Mouse (Mus musculus) midbrain, embryonic 13.5 days (tissue): ENCODE data around the gene Bcl2l14. TPM values are rescaled to one million over a fixed set of nuclear protein-coding genes. Genes with fewer than 3 reads are reported as not detected.

Experiments
- ATAC-seq: fragments of 200-750 bp; cut with Nextera tagmentation; 2 replicates; pipeline ENCODE4 v1.8.0; 2017; ENCODE audit warnings: mild to moderate bottlenecking, moderate TSS enrichment, moderate library complexity
- H3K27ac ChIP-seq: fragments of 300-500 bp; sonication (generic); 2 replicates; pipeline ENCODE4 v1.5.1; 2015; ENCODE audit warnings: inconsistent platforms, mild to moderate bottlenecking, moderate library complexity
- H3K27me3 ChIP-seq: fragments of 300-500 bp; sonication (generic); 2 replicates; pipeline ENCODE4 v1.6.1; 2015; ENCODE audit warnings: mild to moderate bottlenecking, inconsistent platforms
- H3K36me3 ChIP-seq: fragments of 300-500 bp; sonication (generic); 2 replicates; pipeline ENCODE4 v1.6.1; 2015; ENCODE audit warnings: mild to moderate bottlenecking, inconsistent platforms
- H3K4me1 ChIP-seq: fragments of 300-500 bp; sonication (generic); replicated peaks from 2 replicates; pipeline ENCODE4 v1.6.1; 2015; ENCODE audit warnings: inconsistent platforms
- H3K4me2 ChIP-seq: fragments of 300-500 bp; sonication (generic); replicated peaks from 2 replicates; pipeline ENCODE4 v1.6.1; 2015; ENCODE audit warnings: moderate library complexity, mild to moderate bottlenecking, inconsistent platforms
- H3K4me3 ChIP-seq: fragments of 300-500 bp; sonication (generic); replicated peaks from 2 replicates; pipeline ENCODE4 v1.5.1; 2015; ENCODE audit warnings: mild to moderate bottlenecking, inconsistent platforms
- H3K9ac ChIP-seq: fragments of 300-500 bp; sonication (generic); replicated peaks from 2 replicates; pipeline ENCODE4 v1.6.1; 2015; ENCODE audit warnings: mild to moderate bottlenecking, inconsistent platforms
- H3K9me3 ChIP-seq: fragments of 300-500 bp; sonication (generic); 2 replicates; pipeline ENCODE4 v1.6.1; 2016; ENCODE audit warnings: mild to moderate bottlenecking, inconsistent platforms
- WGBS: fragments of 180-500 bp; shearing (Covaris S2); methylation state at CpG from one replicate; pipeline ENCODE4 v1.1.7; 2015; 5-methylcytosine and 5-hydroxymethylcytosine counted together
- polyA plus RNA-seq: library from polyadenylated mRNA; unstranded; fragments of >200 nt; fragmentation: Nextera tagmentation; extraction: Ambion mirVana; gene quantifications from 2 replicates; pipeline ENCODE4 v1.2.1, GENCODE M21; 2015

Gene Bcl2l14
- polyA plus RNA-seq, 1 experiment from 2014 or later = not detected

GRCm38 (mm10) chr6:134434044-134434443 is 37.9 kb downstream of the Bcl2l14 start:
- no peaks in the 10 kb centered on the region for H3K4me1 ChIP-seq
- H3K9me3 ChIP-seq = no peaks in the 10 kb centered on the region
- no peaks in the 10 kb centered on the region for H3K36me3 ChIP-seq
- WGBS = 70% methylated on average over 6 of the region's 6 CpGs
- H3K27ac ChIP-seq = no peak overlapping the region
- no peak overlapping the region for H3K9ac ChIP-seq
- H3K27me3 ChIP-seq = no peaks in the 10 kb centered on the region
- H3K4me3 ChIP-seq = no peak overlapping the region
- H3K4me2 ChIP-seq = no peak overlapping the region
- ATAC-seq = no peak

DNA sequence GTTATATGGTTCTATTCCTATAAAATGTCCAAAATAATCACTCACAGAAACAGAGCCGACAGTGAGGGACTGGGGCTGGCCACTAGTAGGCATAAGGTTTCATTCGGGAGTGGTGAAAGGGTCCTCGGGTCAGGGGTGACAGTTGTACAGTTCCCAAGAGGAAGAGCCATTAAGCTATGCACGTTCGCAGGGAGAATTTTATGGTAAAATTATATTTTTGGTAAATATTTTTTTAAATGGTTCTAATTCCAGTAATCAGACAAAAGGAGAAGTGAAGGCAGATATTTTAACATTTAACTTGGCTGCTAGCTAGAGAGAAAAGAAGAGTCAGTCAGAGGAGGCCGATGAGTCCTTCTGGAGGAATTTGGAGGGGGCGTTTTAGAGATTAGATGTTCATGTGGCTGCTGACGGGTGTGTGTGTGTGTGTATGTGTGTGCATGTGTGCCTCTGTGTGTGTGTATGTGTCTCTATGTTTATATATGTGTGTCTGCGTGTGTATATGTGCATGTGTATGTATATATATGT is 38.8 kb downstream of the Bcl2l14 start:
- Histone ChIP-seq H3K4me2 (no peak overlapping the region), H3K27me3 (no peaks in the 10 kb centered on the region), H3K4me1 (peaks cover 9% of the 10 kb centered on the region), H3K9ac (no peak overlapping the region), H3K36me3 (no peaks in the 10 kb centered on the region), H3K27ac (no peak overlapping the region), H3K9me3 (no peaks in the 10 kb centered on the region), H3K4me3 (no peak overlapping the region)
- WGBS = 80% methylated on average over 9 of the region's 9 CpGs
- no peak for ATAC-seq

DNA sequence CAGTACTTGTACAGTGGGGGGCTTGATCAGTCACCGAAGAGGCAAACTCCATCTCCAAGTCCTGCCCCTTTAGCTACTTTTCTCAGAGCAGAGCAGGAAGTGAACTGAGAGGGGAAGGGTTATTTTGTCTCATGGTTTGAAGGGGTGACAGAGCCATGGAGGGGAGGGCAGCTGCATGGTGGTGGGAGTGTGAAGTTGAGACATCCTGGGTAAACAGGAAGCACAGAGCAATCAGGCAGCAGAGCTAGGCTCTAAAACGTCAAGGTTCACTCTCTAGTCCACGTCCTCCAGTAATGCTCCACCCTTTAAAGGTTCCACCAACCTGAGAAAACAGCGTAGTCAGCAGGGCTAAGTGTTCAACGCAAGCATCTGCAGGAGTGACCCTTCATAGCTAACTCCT is 40.8 kb downstream of the Bcl2l14 start:
- no peak overlapping the region for H3K27ac ChIP-seq
- whole genome bisulfite sequencing = 85% methylated on average over 5 of the region's 5 CpGs
- ATAC-seq = no peak
- H3K9ac ChIP-seq = no peak overlapping the region
- H3K4me1 ChIP-seq = peaks cover 12% of the 10 kb centered on the region
- H3K27me3 ChIP-seq = no peaks in the 10 kb centered on the region
- H3K4me3 ChIP-seq = no peak overlapping the region
- H3K9me3 ChIP-seq = no peaks in the 10 kb centered on the region
- no peaks in the 10 kb centered on the region for H3K36me3 ChIP-seq
- H3K4me2 ChIP-seq = no peak overlapping the region

GRCm38 (mm10) chr6:134439401-134440021 is 43.4 kb downstream of the Bcl2l14 start:
- Histone ChIP-seq H3K36me3 (no peaks in the 10 kb centered on the region), H3K4me3 (peak overlapping the region; percentile 32), H3K4me1 (peaks cover 12% of the 10 kb centered on the region), H3K9me3 (no peaks in the 10 kb centered on the region), H3K27ac (peak overlapping the region; percentile 59), H3K4me2 (peak overlapping the region; percentile 54), H3K27me3 (no peaks in the 10 kb centered on the region), H3K9ac (peak overlapping the region; percentile 59)
- peak; percentile 77 for ATAC-seq
- WGBS = 13% methylated on average over 23 of the region's 23 CpGs

DNA sequence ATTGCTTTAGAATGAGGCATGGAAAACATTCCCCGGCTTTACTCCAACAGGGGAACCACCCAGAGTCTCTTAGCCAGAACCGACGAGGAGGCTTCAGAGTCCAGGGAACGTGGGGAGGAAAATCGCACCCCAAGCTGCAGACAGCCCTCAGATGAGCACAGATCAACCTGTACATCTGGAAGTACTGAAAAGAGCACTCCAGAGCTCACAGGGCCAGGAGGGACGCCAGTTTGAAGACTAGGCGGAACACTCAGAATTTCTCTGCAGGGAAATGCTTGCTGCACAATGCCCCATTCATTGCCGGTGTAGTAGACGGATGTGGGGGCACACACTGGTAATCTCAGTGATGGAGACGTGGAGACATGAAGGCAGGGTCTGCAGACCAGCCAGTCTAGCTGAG is 43.9 kb downstream of the Bcl2l14 start:
- Histone ChIP-seq H3K4me1 (peaks cover 12% of the 10 kb centered on the region), H3K27me3 (no peaks in the 10 kb centered on the region), H3K4me2 (peak overlapping the region; percentile 54), H3K9ac (peak overlapping the region; percentile 59), H3K27ac (peak overlapping the region; percentile 59; the same call in 1 of the 2 replicates), H3K9me3 (no peaks in the 10 kb centered on the region), H3K4me3 (peak overlapping the region; percentile 32), H3K36me3 (peaks cover 4% of the 10 kb centered on the region)
- 27% methylated on average over 10 of the region's 10 CpGs for WGBS
- no peak for ATAC-seq

DNA sequence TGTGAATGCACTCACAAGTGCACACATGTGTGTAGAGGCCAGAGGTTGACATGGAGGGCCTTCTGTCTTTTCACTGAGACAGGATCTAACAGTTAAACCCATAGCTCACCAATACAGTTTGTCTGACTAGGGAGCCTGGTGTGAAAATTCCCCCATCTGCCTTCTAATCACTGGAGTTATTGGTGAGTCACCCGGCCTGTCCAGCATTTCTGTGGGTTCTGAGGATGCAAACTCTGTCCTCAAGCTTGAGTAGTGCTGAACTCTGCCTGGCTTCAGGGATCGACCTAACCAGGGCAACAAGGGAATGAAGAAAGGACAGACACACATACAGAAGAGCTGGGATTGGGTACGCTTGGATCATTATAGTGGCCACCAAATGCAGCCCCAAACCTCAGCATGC is 45.6 kb downstream of the Bcl2l14 start:
- peaks cover 12% of the 10 kb centered on the region for H3K4me1 ChIP-seq
- no peak overlapping the region for H3K9ac ChIP-seq
- H3K36me3 ChIP-seq = peaks cover 13% of the 10 kb centered on the region
- H3K9me3 ChIP-seq = no peaks in the 10 kb centered on the region
- WGBS = 88% methylated on average over 3 of the region's 3 CpGs
- ATAC-seq = no peak
- no peaks in the 10 kb centered on the region for H3K27me3 ChIP-seq
- H3K4me2 ChIP-seq = no peak overlapping the region
- no peak overlapping the region for H3K27ac ChIP-seq
- H3K4me3 ChIP-seq = no peak overlapping the region

DNA sequence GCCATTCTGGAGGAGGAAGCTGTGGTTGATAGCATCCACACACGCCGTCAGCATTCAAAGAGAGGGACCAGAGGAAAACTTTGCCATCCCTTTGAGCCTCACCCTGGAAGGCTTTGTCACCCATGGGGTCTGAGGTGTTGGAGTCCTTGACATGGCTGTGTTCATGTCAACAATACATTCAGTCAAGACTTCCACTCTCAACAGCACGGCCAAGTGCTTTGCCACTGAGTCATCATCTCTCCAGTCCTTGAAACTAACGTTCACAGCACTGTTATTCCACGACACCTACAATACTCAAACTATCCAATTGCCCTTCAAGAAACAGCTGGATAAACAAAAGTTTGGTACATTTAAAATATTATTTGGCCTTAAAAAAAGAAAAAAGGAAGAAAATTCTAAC is 46.1 kb downstream of the Bcl2l14 start:
- Histone ChIP-seq H3K9me3 (no peaks in the 10 kb centered on the region), H3K27ac (no peak overlapping the region), H3K4me1 (peaks cover 12% of the 10 kb centered on the region), H3K36me3 (peaks cover 13% of the 10 kb centered on the region), H3K4me3 (no peak overlapping the region), H3K4me2 (no peak overlapping the region), H3K9ac (no peak overlapping the region), H3K27me3 (no peaks in the 10 kb centered on the region)
- ATAC-seq = no peak
- 92% methylated on average over 5 of the region's 5 CpGs for WGBS

DNA sequence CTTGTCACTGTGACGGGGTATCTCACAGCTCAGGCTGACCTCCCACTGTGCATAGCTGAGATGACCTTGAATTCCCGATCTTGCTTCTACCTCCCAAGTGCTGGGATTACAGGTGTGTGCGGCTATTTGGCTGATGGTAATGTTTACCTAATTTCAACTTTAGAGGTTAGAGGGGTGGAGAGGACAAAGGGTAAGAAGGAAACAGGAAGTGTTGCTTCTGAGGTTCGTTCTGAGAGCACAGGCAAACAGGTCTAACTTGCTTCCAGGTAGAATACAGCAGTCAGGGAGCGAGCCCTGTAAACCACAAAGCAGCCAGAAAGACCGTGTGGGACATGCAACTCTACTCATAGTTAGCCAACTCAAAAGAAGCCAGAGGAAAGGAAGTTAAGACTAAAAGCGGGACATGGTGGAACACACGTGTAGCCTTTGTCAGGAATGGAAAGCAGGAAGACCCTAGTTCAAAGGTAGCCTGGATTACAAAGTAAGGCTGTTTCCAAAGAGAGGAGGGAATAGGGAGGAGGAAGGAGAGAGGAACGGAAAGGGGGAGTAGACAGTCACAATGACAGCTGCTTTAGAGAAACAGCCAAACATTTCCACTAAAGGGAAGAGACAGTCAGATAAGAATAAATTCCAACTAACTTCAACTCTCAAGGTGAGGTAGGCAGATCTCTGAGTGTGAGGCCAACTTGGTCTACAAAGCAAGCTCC is 47.2 kb downstream of the Bcl2l14 start:
- no peaks in the 10 kb centered on the region for H3K27me3 ChIP-seq
- H3K4me2 ChIP-seq = no peak overlapping the region
- H3K9me3 ChIP-seq = no peaks in the 10 kb centered on the region
- H3K4me3 ChIP-seq = no peak overlapping the region
- H3K9ac ChIP-seq = no peak overlapping the region
- 86% methylated on average over 9 of the region's 9 CpGs for WGBS
- no peak for ATAC-seq
- peaks cover 12% of the 10 kb centered on the region for H3K4me1 ChIP-seq
- no peak overlapping the region for H3K27ac ChIP-seq
- peaks cover 13% of the 10 kb centered on the region for H3K36me3 ChIP-seq

DNA sequence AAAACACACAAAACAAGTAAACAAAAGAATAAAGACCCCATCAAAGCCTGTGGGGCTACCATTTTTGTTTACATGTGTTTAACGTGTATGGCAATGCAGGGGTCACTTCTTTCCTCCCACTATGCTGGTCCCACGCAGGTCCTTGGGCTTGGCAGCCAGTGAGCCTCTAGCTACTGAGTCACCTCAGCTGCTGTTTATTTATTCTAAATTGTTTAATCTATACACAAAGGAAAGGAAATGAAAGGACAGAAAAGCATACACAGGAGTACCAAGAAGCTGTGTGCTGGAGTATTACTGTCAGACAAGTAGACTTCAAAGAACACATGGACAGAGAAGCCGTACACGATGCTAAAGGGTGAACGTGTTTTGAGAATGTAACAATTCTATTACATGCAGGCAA is 47.8 kb downstream of the Bcl2l14 start:
- WGBS = 81% methylated on average over 5 of the region's 5 CpGs
- Histone ChIP-seq H3K4me3 (no peak overlapping the region), H3K4me2 (no peak overlapping the region), H3K27me3 (no peaks in the 10 kb centered on the region), H3K27ac (no peak overlapping the region), H3K9me3 (no peaks in the 10 kb centered on the region), H3K9ac (no peak overlapping the region), H3K36me3 (peaks cover 13% of the 10 kb centered on the region), H3K4me1 (peaks cover 12% of the 10 kb centered on the region)
- ATAC-seq = no peak

- Histone ChIP-seq H3K4me2 (no peak overlapping the region), H3K4me3 (no peak overlapping the region), H3K36me3 (peaks cover 51% of the 10 kb centered on the region), H3K9ac (no peak overlapping the region), H3K27me3 (no peaks in the 10 kb centered on the region), H3K9me3 (no peaks in the 10 kb centered on the region), H3K4me1 (no peaks in the 10 kb centered on the region; the same call in 1 of the 2 replicates), H3K27ac (no peak overlapping the region)
- WGBS = 89% methylated on average over 12 of the region's 12 CpGs
- ATAC-seq = no peak
Observed at GRCm38 (mm10) chr6:134448451-134448850, 52.3 kb downstream of the Bcl2l14 start.

- whole genome bisulfite sequencing = 61% methylated on average over 11 of the region's 11 CpGs
- ATAC-seq = no peak
Observed at GRCm38 (mm10) chr6:134449958-134450357, 53.8 kb downstream of the Bcl2l14 start.

GRCm38 (mm10) chr6:134450661-134451119 is 54.6 kb downstream of the Bcl2l14 start:
- WGBS = 73% methylated on average over 14 of the region's 14 CpGs
- peak; percentile 76 for ATAC-seq
- Histone ChIP-seq H3K4me2 (no peak overlapping the region), H3K27me3 (no peaks in the 10 kb centered on the region), H3K9ac (no peak overlapping the region), H3K4me3 (no peak overlapping the region), H3K9me3 (no peaks in the 10 kb centered on the region), H3K27ac (no peak overlapping the region), H3K36me3 (peaks cover 65% of the 10 kb centered on the region), H3K4me1 (no peaks in the 10 kb centered on the region; the same call in 1 of the 2 replicates)

More at GRCm38 (mm10) chr6:134449958-134450357, 53.8 kb downstream of the Bcl2l14 start:
- Histone ChIP-seq H3K4me2 (no peak overlapping the region), H3K4me1 (no peaks in the 10 kb centered on the region; the same call in 1 of the 2 replicates), H3K27me3 (no peaks in the 10 kb centered on the region), H3K9ac (no peak overlapping the region), H3K27ac (no peak overlapping the region), H3K9me3 (no peaks in the 10 kb centered on the region), H3K4me3 (no peak overlapping the region), H3K36me3 (peaks cover 63% of the 10 kb centered on the region)
